Comparison of ENCODE assay signal across 30 mouse cellular contexts in genomic region chr3:50296956-50297355, GRCm38 (mm10).
DNase-seq lines count a peak whose midpoint lies in the region; ATAC-seq lines count a peak whose summit lies in the region.
"Had no signal": no experiment of that assay in that cellular context is flagged by ENCODE, and none has a peak within 500 bp of the region (broad histone marks: within the 10 kb centered on the region; RNA-seq: fewer than 3 reads in every experiment).

No protein-coding gene starts in this region.

- H3K4me2 ChIP-seq in hindbrain, embryonic 16.5 days (ENCODE audit: low read length) = no peak overlapping the region
- no peak overlapping the region for H3K4me2 ChIP-seq in hindbrain, embryonic 14.5 days (replicated peaks)
- H3K4me2 ChIP-seq in midbrain, embryonic 14.5 days (ENCODE audit: low read length) = no peak overlapping the region
- H3K4me2 ChIP-seq in midbrain, embryonic 11.5 days = no peak overlapping the region
- H3K4me2 ChIP-seq: embryonic facial prominence, embryonic 15.5 days; forebrain, embryonic 12.5 days; heart, embryonic 12.5 days; liver, embryonic 15.5 days; lung, embryonic 15.5 days; midbrain, embryonic 13.5 days had no signal

- ATAC-seq in hindbrain, embryonic 16.5 days = 0 out of 2 replicates have a peak, but pooled peaks have one; percentile 26
- ATAC-seq in hindbrain, embryonic 14.5 days (ENCODE audit: low FRiP score) = no peak
- ATAC-seq in midbrain, embryonic 14.5 days (ENCODE audit: low FRiP score, low TSS enrichment) = no peak
- no peak for ATAC-seq in midbrain, embryonic 11.5 days (ENCODE audit: low FRiP score)
- no peak for ATAC-seq in monocyte, adult 5-6 weeks (replicated peaks; ENCODE audit: insufficient number of reproducible peaks, low FRiP score, low TSS enrichment, poor library complexity, severe bottlenecking)
- ATAC-seq: activated CD4-positive, CD25-positive, alpha-beta regulatory T cell, adult 4 months; forebrain, postnatal 0 days; intestine, postnatal 0 days; midbrain, embryonic 13.5 days had no signal

- no peaks in the 10 kb centered on the region for H3K9me3 ChIP-seq in hindbrain, embryonic 16.5 days (ENCODE audit: control insufficient read depth, low read length)
- no peaks in the 10 kb centered on the region for H3K9me3 ChIP-seq in hindbrain, embryonic 14.5 days (ENCODE audit: control insufficient read depth, low read length)
- no peaks in the 10 kb centered on the region for H3K9me3 ChIP-seq in midbrain, embryonic 14.5 days (ENCODE audit: control insufficient read depth, low read length)
- no peaks in the 10 kb centered on the region for H3K9me3 ChIP-seq in midbrain, embryonic 11.5 days (ENCODE audit: control insufficient read depth, low read length)
- H3K9me3 ChIP-seq: embryonic facial prominence, embryonic 15.5 days; forebrain, embryonic 12.5 days; heart, embryonic 12.5 days; liver, embryonic 15.5 days; lung, embryonic 15.5 days; midbrain, embryonic 13.5 days had no signal

- DNase-seq in hindbrain, embryonic 14.5 days (ENCODE audit: low spot score) = no peak
- DNase-seq in midbrain, embryonic 14.5 days = peak; percentile 42
- no peak for DNase-seq in midbrain, embryonic 11.5 days (ENCODE audit: low spot score, missing footprints)
- DNase-seq in embryo, embryonic 11 days = peak; percentile 38
- peak; percentile 17 for DNase-seq in retina, postnatal 1 day
- DNase-seq: adrenal gland, adult 2 months; cerebellum, adult 11 months; cerebellum, adult 9-11 months; forebrain, postnatal 0 days; heart, adult 2 months; heart, postnatal 4 days; kidney, adult 9 months; kidney, postnatal 10 days; liver; lung, postnatal 36 days; right cerebral cortex, postnatal 4 days; thymus, adult 18-20 months; thymus, postnatal 25 days had no signal

- H3K4me3 ChIP-seq in hindbrain, embryonic 16.5 days (ENCODE audit: low read length) = no peak overlapping the region
- no peak overlapping the region for H3K4me3 ChIP-seq in hindbrain, embryonic 14.5 days (replicated peaks; ENCODE audit: low read length)
- no peak overlapping the region for H3K4me3 ChIP-seq in midbrain, embryonic 14.5 days (replicated peaks; ENCODE audit: low read depth, low read length)
- H3K4me3 ChIP-seq in midbrain, embryonic 11.5 days (ENCODE audit: low read depth, low read length) = no peak overlapping the region
- H3K4me3 ChIP-seq: embryonic facial prominence, embryonic 15.5 days; forebrain, embryonic 12.5 days; heart, adult 2 months; heart, embryonic 12.5 days; left cerebral cortex, adult 2 months; liver, embryonic 15.5 days; lung, embryonic 15.5 days; midbrain, embryonic 13.5 days had no signal

- H3K27ac ChIP-seq in hindbrain, embryonic 16.5 days (ENCODE audit: low read depth, low read length) = no peak overlapping the region
- no peak overlapping the region for H3K27ac ChIP-seq in hindbrain, embryonic 14.5 days
- H3K27ac ChIP-seq in midbrain, embryonic 14.5 days (replicated peaks; ENCODE audit: low read depth, low read length) = no peak overlapping the region
- no peak overlapping the region for H3K27ac ChIP-seq in midbrain, embryonic 11.5 days (ENCODE audit: low read depth, low read length)
- H3K27ac ChIP-seq: embryonic facial prominence, embryonic 15.5 days; forebrain, embryonic 12.5 days; heart, adult 2 months; left cerebral cortex, adult 2 months; liver, embryonic 15.5 days; lung, embryonic 15.5 days; midbrain, embryonic 13.5 days; stomach, postnatal 0 days had no signal

- WGBS in hindbrain, embryonic 16.5 days = 50% methylated on average over 10 of the region's 10 CpGs
- WGBS in hindbrain, embryonic 14.5 days = 69% methylated on average over 10 of the region's 10 CpGs
- WGBS in midbrain, embryonic 14.5 days = 71% methylated on average over 10 of the region's 10 CpGs
- WGBS in midbrain, embryonic 11.5 days = 82% methylated on average over 10 of the region's 10 CpGs

- no peaks in the 10 kb centered on the region for H3K36me3 ChIP-seq in hindbrain, embryonic 16.5 days (ENCODE audit: control insufficient read depth, insufficient read depth, low read length)
- H3K36me3 ChIP-seq in hindbrain, embryonic 14.5 days (replicated peaks; ENCODE audit: control insufficient read depth, insufficient read depth) = no peaks in the 10 kb centered on the region
- H3K36me3 ChIP-seq in midbrain, embryonic 14.5 days (ENCODE audit: control insufficient read depth, insufficient read depth, low read length) = no peaks in the 10 kb centered on the region
- no peaks in the 10 kb centered on the region for H3K36me3 ChIP-seq in midbrain, embryonic 11.5 days (ENCODE audit: control insufficient read depth, insufficient read depth, low read length)
- H3K36me3 ChIP-seq: embryonic facial prominence, embryonic 15.5 days; forebrain, embryonic 12.5 days; heart, embryonic 12.5 days; liver, embryonic 15.5 days; lung, embryonic 15.5 days; midbrain, embryonic 13.5 days had no signal

- peaks cover 6% of the 10 kb centered on the region; the same call in 1 of the 2 replicates for H3K4me1 ChIP-seq in hindbrain, embryonic 16.5 days (ENCODE audit: control insufficient read depth, insufficient read depth, low read depth, low read length)
- H3K4me1 ChIP-seq in hindbrain, embryonic 14.5 days (replicated peaks; ENCODE audit: control insufficient read depth, insufficient read depth, low read length) = peaks cover 8% of the 10 kb centered on the region; the same call in 1 of the 2 replicates
- 0 out of 2 replicates have a peak, but pooled peaks cover 5% of the 10 kb centered on the region for H3K4me1 ChIP-seq in midbrain, embryonic 14.5 days (ENCODE audit: control insufficient read depth, insufficient read depth, low read length)
- no peaks in the 10 kb centered on the region for H3K4me1 ChIP-seq in midbrain, embryonic 11.5 days (ENCODE audit: control insufficient read depth, insufficient read depth, low read length)
- H3K4me1 ChIP-seq: liver, embryonic 15.5 days; lung, embryonic 15.5 days had no signal

- H3K9ac ChIP-seq in hindbrain, embryonic 16.5 days (ENCODE audit: low read depth, low read length) = no peak overlapping the region; the same call in 1 of the 2 replicates
- H3K9ac ChIP-seq in hindbrain, embryonic 14.5 days = no peak overlapping the region
- H3K9ac ChIP-seq in midbrain, embryonic 14.5 days (replicated peaks; ENCODE audit: low read length) = no peak overlapping the region
- H3K9ac ChIP-seq in midbrain, embryonic 11.5 days (ENCODE audit: low read length) = no peak overlapping the region
- H3K9ac ChIP-seq: embryonic facial prominence, embryonic 15.5 days; forebrain, embryonic 12.5 days; forebrain, postnatal 0 days; heart, embryonic 12.5 days; liver, embryonic 15.5 days; lung, embryonic 15.5 days; midbrain, embryonic 13.5 days had no signal

- H3K27me3 ChIP-seq in hindbrain, embryonic 16.5 days (replicated peaks; ENCODE audit: control insufficient read depth, insufficient read depth, low read length) = no peaks in the 10 kb centered on the region
- H3K27me3 ChIP-seq in hindbrain, embryonic 14.5 days (ENCODE audit: control insufficient read depth, insufficient read depth, low read length) = no peaks in the 10 kb centered on the region
- no peaks in the 10 kb centered on the region for H3K27me3 ChIP-seq in midbrain, embryonic 14.5 days (ENCODE audit: control insufficient read depth, insufficient read depth, low read length)
- no peaks in the 10 kb centered on the region for H3K27me3 ChIP-seq in midbrain, embryonic 11.5 days (ENCODE audit: control insufficient read depth, insufficient read depth, low read length)
- H3K27me3 ChIP-seq: embryonic facial prominence, embryonic 15.5 days; forebrain, embryonic 12.5 days; heart, embryonic 12.5 days; liver, embryonic 15.5 days; lung, embryonic 15.5 days; midbrain, embryonic 13.5 days had no signal

Comparison
In these comparisons a context has a peak if more than half of its experiments do, and no peak if none do; other contexts are left out.
1. DNase-seq: peak in midbrain, embryonic 14.5 days (single experiment), embryo, embryonic 11 days (single experiment) and retina, postnatal 1 day (single experiment); none in hindbrain, embryonic 14.5 days (single experiment) and midbrain, embryonic 11.5 days (single experiment).